Mouse (Mus musculus): ENCODE measurements around the gene Timm13.

DNA sequence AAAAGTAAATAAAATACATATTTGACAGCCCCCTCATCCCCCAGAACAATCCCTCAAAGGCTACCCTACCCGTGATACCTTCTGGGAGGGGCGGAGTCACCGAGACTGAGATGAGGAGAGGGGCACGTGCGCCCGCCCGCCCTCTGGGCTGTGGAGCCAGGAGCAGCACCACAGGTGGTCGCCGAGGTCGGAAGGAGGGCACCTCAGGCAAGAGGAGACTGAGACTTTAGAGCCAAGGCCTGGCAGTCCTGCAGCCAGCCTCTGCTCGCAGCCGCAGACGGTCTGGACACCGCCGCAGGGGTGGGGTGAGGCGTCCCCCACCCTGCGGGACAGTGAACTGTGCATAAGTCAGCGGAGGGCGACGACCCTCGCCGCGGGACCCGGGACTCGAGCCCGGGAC, 30.9 kb upstream of the Timm13 start:
- TF ChIP-seq CTCF (IDR thresholded peaks at IDR 0.05; ENCODE audit: borderline replicate concordance, extremely low read depth, insufficient read depth, insufficient read length), result no peak
- no peak for TF ChIP-seq POLR2A (IDR thresholded peaks at IDR 0.05; ENCODE audit: borderline replicate concordance, extremely low read depth, insufficient read depth, insufficient read length, poor library complexity, severe bottlenecking)
